Mouse (Mus musculus) CD4-positive helper T cell, adult 2 months (primary cell): ENCODE measurements around the gene Krtap2-4.
"Not testable (repeated sequence)": the region's sequence is repeated elsewhere in the genome, so short reads cannot be mapped to it uniquely, and the experiment has no call there.

Source experiments
- DNase-seq: peaks from one replicate; pipeline ENCODE4 v3.0.0-alpha.2; 2012; ENCODE audit warnings: low read depth, missing footprints, low spot score

The Krtap2-4 gene

GRCm38 (mm10) chr11:99614796-99615363, at the start of gene Krtap2-4:
Gene Krtap2-4, minus strand, starts transcription at chr11:99614846.
- no peak for DNase-seq

- DNase-seq, result no peak
Observed at GRCm38 (mm10) chr11:99662802-99663201, 48.2 kb upstream of the Krtap2-4 start.

- DNase-seq, result no peak
Observed at GRCm38 (mm10) chr11:99659256-99659655, 44.6 kb upstream of the Krtap2-4 start.

GRCm38 (mm10) chr11:99658467-99659010, 43.9 kb upstream of the Krtap2-4 start, which contains the start of gene Gm11563:
Gene Gm11563, minus strand, starts transcription at chr11:99658960.
- not testable (repeated sequence) for DNase-seq

- DNase-seq, result no peak
Observed at GRCm38 (mm10) chr11:99657051-99657450, 42.4 kb upstream of the Krtap2-4 start.

GRCm38 (mm10) chr11:99650136-99650535, 35.5 kb upstream of the Krtap2-4 start, which contains the start of gene Gm11555:
Gene Gm11555, minus strand, starts transcription at chr11:99650236.
- DNase-seq, result no peak

DNA sequence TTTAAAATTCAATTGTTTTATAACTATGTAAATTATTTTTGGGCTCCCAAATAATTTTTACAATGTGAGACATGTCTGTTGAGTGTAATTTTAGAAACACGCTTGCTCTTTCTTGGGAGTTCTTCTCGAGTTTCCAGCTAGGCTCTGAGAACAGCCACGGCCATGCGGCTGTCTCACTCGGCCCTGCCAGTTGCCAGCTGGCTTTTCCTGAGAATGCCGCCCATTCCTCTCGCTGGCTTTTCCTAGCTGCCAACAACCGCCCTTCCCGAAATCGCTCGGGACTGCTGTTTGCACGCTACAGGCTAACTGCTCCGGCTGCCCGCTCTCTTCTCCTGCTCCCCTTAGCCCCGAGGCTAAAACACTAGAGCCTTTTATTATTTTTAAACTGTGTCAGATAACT, 31.8 kb upstream of the Krtap2-4 start:
- DNase-seq, result no peak

GRCm38 (mm10) chr11:99644351-99644750, 29.7 kb upstream of the Krtap2-4 start:
- no peak for DNase-seq

DNA sequence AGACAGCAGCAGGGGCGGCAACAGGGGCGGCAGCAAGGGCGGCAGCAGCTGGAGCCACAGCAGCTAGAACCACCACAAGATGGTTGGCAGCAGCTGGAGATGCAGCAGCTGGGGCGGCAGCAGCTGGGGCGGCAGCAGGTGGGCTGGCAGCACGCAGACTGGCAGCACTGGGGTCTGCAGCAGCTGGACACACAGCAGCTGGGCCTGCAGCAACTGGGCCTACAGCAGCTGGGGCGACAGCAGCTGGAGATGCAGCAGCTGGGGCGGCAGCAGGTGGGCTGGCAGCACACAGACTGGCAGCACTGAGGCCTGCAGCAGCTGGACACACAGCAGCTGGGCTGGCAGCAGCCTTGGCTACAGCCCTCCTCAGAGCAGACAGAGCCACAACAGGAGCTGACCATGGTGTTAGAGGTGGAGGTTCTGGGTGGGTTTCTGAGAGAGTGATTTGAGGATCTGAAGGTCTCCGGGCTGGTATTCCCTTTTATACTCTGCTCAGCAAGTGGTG, 29.0 kb upstream of the Krtap2-4 start, which contains the start of gene Krtap4-7:
Gene Krtap4-7 (minus strand): TSS at position 455 of the 505 bp plus-strand sequence.
- DNase-seq, result not testable (repeated sequence)

- DNase-seq, result no peak
Observed at GRCm38 (mm10) chr11:99640926-99641325, 26.3 kb upstream of the Krtap2-4 start.

- no peak for DNase-seq
Observed at GRCm38 (mm10) chr11:99637086-99637485, 22.4 kb upstream of the Krtap2-4 start.

DNA sequence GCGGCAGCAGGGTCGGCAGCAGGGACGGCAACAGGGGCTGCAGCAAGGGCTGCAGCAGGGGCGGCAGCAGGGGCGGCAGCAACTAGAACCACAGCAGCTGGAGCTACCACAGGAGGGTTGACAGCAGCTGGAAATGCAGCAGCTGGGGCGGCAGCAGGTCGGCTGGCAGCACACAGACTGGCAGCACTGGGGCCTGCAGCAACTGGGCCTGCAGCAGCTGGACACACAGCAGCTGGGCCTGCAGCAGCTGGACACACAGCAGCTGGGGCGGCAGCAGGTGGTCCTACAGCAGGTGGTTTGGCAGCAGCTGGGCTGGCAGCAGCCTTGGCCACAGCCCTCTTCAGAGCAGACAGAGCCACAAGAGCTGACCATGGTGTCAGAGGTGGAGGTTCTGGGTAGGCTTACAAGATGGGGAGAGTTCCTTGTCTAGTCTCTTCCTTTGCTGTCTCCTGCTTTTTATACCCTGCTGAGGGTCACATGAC, 20.0 kb upstream of the Krtap2-4 start, which contains the start of gene Krtap4-2:
Gene Krtap4-2 (minus strand): TSS at position 432 of the 482 bp plus-strand sequence.
- no peak for DNase-seq

GRCm38 (mm10) chr11:99633293-99633692, 18.6 kb upstream of the Krtap2-4 start:
- no peak for DNase-seq

GRCm38 (mm10) chr11:99630890-99631289, 16.2 kb upstream of the Krtap2-4 start:
- DNase-seq, result no peak

DNA sequence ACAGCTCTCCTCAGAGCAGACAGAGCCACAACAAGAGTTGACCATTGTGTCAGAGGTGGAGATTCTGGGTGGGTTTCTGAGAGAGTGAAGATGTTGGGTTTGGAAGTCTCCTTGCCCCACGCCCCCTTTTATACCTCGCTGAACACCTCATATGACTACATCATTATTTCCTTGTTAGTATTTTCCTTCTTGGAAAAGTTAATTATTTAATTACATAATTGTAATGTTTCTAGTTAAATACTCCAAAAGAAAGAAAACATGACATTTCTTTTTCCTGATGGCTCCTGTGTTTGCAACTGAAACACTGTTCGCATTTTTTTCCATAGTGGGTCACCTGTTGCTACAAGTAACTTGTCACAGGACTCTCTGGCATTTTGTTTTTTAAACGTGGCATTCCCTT, 13.5 kb upstream of the Krtap2-4 start, which contains the start of gene Krtap4-1:
Gene Krtap4-1 (minus strand): TSS at position 101 of the 400 bp plus-strand sequence.
- DNase-seq, result no peak

GRCm38 (mm10) chr11:99620335-99620734, 5.7 kb upstream of the Krtap2-4 start, which contains the start of gene Gm11562:
Gene Gm11562, minus strand, starts transcription at chr11:99620435.
- no peak for DNase-seq

DNA sequence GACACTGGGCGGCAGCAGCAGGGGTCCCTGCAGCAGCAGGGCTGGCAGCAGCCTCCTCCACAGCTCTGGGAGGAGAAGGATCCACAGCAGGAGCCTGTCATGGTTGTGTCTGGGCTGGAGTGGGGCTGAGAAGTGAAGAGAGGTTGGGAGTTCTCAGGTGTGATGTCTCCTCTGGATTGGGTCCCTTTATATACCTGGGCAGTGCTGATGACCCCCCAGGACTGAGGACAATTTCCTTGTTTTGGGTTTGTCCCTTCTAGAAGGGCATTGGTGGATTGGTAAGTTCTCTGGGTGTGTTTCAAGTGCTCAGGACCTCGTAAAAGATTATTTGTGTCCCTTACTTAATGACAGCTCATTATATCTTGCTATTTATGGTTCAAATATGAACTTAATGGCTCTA, 4.6 kb downstream of the Krtap2-4 start, which contains the start of gene Gm11937:
Gene Gm11937 (minus strand): TSS at position 101 of the 400 bp plus-strand sequence.
- DNase-seq, result not testable (repeated sequence)

- no peak for DNase-seq
Observed at GRCm38 (mm10) chr11:99609126-99609525, 5.5 kb downstream of the Krtap2-4 start.

GRCm38 (mm10) chr11:99603208-99603607, 11.4 kb downstream of the Krtap2-4 start, which contains the start of gene Gm11938:
Gene Gm11938, minus strand, starts transcription at chr11:99603308.
- not testable (repeated sequence) for DNase-seq

DNA sequence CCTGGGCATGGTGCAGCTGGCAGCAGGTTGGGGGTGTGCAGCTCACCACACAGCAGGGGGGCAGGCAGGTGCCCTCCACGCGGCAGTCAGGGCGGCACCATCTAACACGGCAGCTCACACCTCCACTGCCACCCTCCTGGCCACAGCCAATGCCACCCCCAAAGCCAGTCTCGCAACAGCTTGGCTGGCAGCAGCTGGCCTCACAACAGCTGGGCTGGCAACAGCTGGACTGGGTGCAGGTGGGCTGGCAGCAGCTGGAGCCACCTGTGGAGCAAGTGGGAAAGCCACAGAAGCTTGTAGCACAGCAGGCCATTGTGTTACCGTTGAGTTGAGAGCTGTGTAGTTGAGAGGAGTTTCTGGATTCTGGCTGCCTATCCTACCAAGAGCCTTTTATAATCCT, 16.9 kb downstream of the Krtap2-4 start, which contains the start of gene Krtap9-3:
Gene Krtap9-3 (minus strand): TSS at position 364 of the 400 bp plus-strand sequence.
- not testable (repeated sequence) for DNase-seq

- DNase-seq, result no peak
Observed at GRCm38 (mm10) chr11:99590981-99591380, 23.7 kb downstream of the Krtap2-4 start, which contains the start of gene Krtap1-3. Gene Krtap1-3, minus strand, starts transcription at chr11:99591339.

GRCm38 (mm10) chr11:99585096-99585495, 29.6 kb downstream of the Krtap2-4 start:
- no peak for DNase-seq
